Mouse (Mus musculus): ENCODE results near the gene Fancd2os.

The Fancd2os gene

GRCm38 (mm10) chr6:113600543-113601139 lies at the start of gene Fancd2os:
Fancd2os (minus strand) TSS chr6:113600715.
- CTCF ChIA-PET: interaction anchor here (0.6 to 1.2 kb wide), 5 partner anchors 25 to 798 kb away, joined by 3 to 6 read pairs (median 4); no protein-coding TSS in a partner anchor
- POLR2A ChIA-PET: interaction anchor here in 3 of 4 experiments (0.5 to 1.5 kb wide), 22 partner anchors 9 to 540 kb away, joined by 3 to 5 read pairs (median 3); partner anchors contain the start of genes Irak2 (in 1 of the 3), Jagn1 (in 1 of the 3), Sec13 (in 1 of the 3) and Tatdn2 (in 1 of the 3)

GRCm38 (mm10) chr6:113650197-113650640 lies 49.7 kb upstream of the Fancd2os start:
- ChIA-PET POLR2A (interaction anchor here in 1 of 4 experiments (0.6 kb wide), 1 partner anchor 209 kb away, joined by 4 read pairs; no protein-coding TSS in a partner anchor), CTCF (interaction anchor here in 1 of 4 experiments (0.6 to 2.3 kb wide), 2 partner anchors 11 to 12 kb away, joined by 3 to 8 read pairs; partner anchors contain the start of gene Irak2)

GRCm38 (mm10) chr6:113649346-113650196 lies 49.1 kb upstream of the Fancd2os start:
- ChIA-PET CTCF (interaction anchor here in 1 of 4 experiments (0.6 to 1.7 kb wide), 2 partner anchors 11 kb away, joined by 3 to 5 read pairs; partner anchors contain the start of gene Irak2), POLR2A (interaction anchor here in 2 of 4 experiments (1.1 to 1.6 kb wide), 2 partner anchors 11 kb away, joined by 4 to 5 read pairs; partner anchors contain the start of gene Irak2 (in 2 of the 2))

GRCm38 (mm10) chr6:113644808-113645207 lies 44.3 kb upstream of the Fancd2os start:
- CTCF ChIA-PET: interaction anchor here in 2 of 4 experiments (0.6 to 1.1 kb wide), 4 partner anchors 10 to 16 kb away, joined by 3 to 6 read pairs (median 4); no protein-coding TSS in a partner anchor

GRCm38 (mm10) chr6:113643967-113644366 lies 43.5 kb upstream of the Fancd2os start:
- ChIA-PET POLR2A (interaction anchor here (0.5 to 2.8 kb wide), 16 partner anchors 9 to 386 kb away, joined by 3 to 16 read pairs (median 7); partner anchors contain the start of gene Sec13 (in 1 of the 4)), CTCF (interaction anchor here in 1 of 4 experiments (0.8 to 1.1 kb wide), 2 partner anchors 9 to 17 kb away, joined by 3 to 4 read pairs; no protein-coding TSS in a partner anchor)

More at GRCm38 (mm10) chr6:113644808-113645207, 44.3 kb upstream of the Fancd2os start:
- POLR2A ChIA-PET: interaction anchor here in 3 of 4 experiments (0.7 to 2.8 kb wide), 16 partner anchors 10 to 54 kb away, joined by 3 to 16 read pairs (median 6); partner anchors contain the start of gene Tatdn2 (in 1 of the 3)

GRCm38 (mm10) chr6:113643021-113643420 lies 42.5 kb upstream of the Fancd2os start:
- POLR2A ChIA-PET: interaction anchor here (0.6 to 2.7 kb wide), 12 partner anchors 9 to 137 kb away, joined by 3 to 16 read pairs (median 3); partner anchors contain the start of genes Sec13 (in 1 of the 4) and Tatdn2 (in 1 of the 4)
- CTCF ChIA-PET: interaction anchor here in 1 of 4 experiments (0.7 to 1.1 kb wide), 2 partner anchors 8 to 1270 kb away, joined by 3 to 4 read pairs; no protein-coding TSS in a partner anchor

GRCm38 (mm10) chr6:113642605-113643004 lies 42.1 kb upstream of the Fancd2os start:
- ChIA-PET POLR2A (interaction anchor here in 3 of 4 experiments (0.6 to 2.7 kb wide), 7 partner anchors 8 to 54 kb away, joined by 3 to 16 read pairs (median 6); partner anchors contain the start of gene Tatdn2 (in 1 of the 3)), CTCF (interaction anchor here in 1 of 4 experiments (0.7 kb wide), 1 partner anchor 1270 kb away, joined by 3 read pairs; no protein-coding TSS in a partner anchor)

- CTCF ChIA-PET: interaction anchor here (0.6 to 2.3 kb wide), 30 partner anchors 8 to 603 kb away, joined by 3 to 16 read pairs (median 5); partner anchors contain the start of gene Brk1 (in 1 of the 4)
These were observed 38.7 kb upstream of the Fancd2os start for GRCm38 (mm10) chr6:113639201-113639600.

GRCm38 (mm10) chr6:113638302-113639040 lies 38.0 kb upstream of the Fancd2os start, which contains the start of gene Irak2:
Irak2 (plus strand) TSS chr6:113638467.
- CTCF ChIA-PET: interaction anchor here (0.5 to 2.3 kb wide), 77 partner anchors 8 to 1057 kb away, joined by 3 to 16 read pairs (median 4); partner anchors contain the start of genes Tatdn2 (in 3 of the 4), Brk1 (in 2 of the 4), Ghrl (in 2 of the 4) and Sec13 (in 1 of the 4)
- POLR2A ChIA-PET: interaction anchor here (0.6 to 3.1 kb wide), 49 partner anchors 9 to 1206 kb away, joined by 3 to 16 read pairs (median 4); partner anchors contain the start of genes Tatdn2 (in 3 of the 4), Brk1 (in 1 of the 4), Fancd2os (in 1 of the 4) and Sec13 (in 1 of the 4)

More at GRCm38 (mm10) chr6:113639201-113639600, 38.7 kb upstream of the Fancd2os start:
- POLR2A ChIA-PET: interaction anchor here in 3 of 4 experiments (0.6 to 3.1 kb wide), 28 partner anchors 8 to 1206 kb away, joined by 3 to 16 read pairs (median 4); partner anchors contain the start of genes Fancd2os (in 1 of the 3), Tatdn2 (in 1 of the 3) and Vhl (in 1 of the 3)

- POLR2A ChIA-PET: interaction anchor here in 2 of 4 experiments (0.6 to 1.8 kb wide), 3 partner anchors 11 to 14 kb away, joined by 4 to 5 read pairs (median 5); no protein-coding TSS in a partner anchor
- CTCF ChIA-PET: interaction anchor here in 1 of 4 experiments (1.2 kb wide), 1 partner anchor 19 kb away, joined by 3 read pairs; no protein-coding TSS in a partner anchor
These were observed 32.3 kb upstream of the Fancd2os start for GRCm38 (mm10) chr6:113632863-113633262.

GRCm38 (mm10) chr6:113630322-113630721 lies 29.8 kb upstream of the Fancd2os start:
- ChIA-PET CTCF (interaction anchor here in 1 of 4 experiments (1.2 kb wide), 1 partner anchor 8 kb away, joined by 6 read pairs; the partner anchor contains the start of gene Irak2), POLR2A (interaction anchor here in 3 of 4 experiments (0.9 to 1.6 kb wide), 9 partner anchors 9 to 68 kb away, joined by 3 to 4 read pairs (median 3); partner anchors contain the start of gene Tatdn2 (in 2 of the 3))

GRCm38 (mm10) chr6:113624989-113625770 lies 24.7 kb upstream of the Fancd2os start:
- POLR2A ChIA-PET: interaction anchor here in 3 of 4 experiments (0.7 to 3.5 kb wide), 18 partner anchors 9 to 549 kb away, joined by 3 to 15 read pairs (median 3); partner anchors contain the start of genes Irak2 (in 1 of the 3) and Tatdn2 (in 1 of the 3)
- CTCF ChIA-PET: interaction anchor here in 2 of 4 experiments (0.6 to 0.9 kb wide), 3 partner anchors 13 to 184 kb away, joined by 3 to 5 read pairs (median 3); partner anchors contain the start of gene Irak2 (in 1 of the 2)

GRCm38 (mm10) chr6:113623941-113624751 lies 23.6 kb upstream of the Fancd2os start, which contains the start of gene Vhl:
Vhl (plus strand) TSS chr6:113623959.
- ChIA-PET POLR2A (interaction anchor here in 3 of 4 experiments (0.7 to 3.5 kb wide), 18 partner anchors 10 to 548 kb away, joined by 3 to 15 read pairs (median 4); partner anchors contain the start of genes Irak2 (in 1 of the 3), Sec13 (in 1 of the 3) and Tatdn2 (in 1 of the 3)), CTCF (interaction anchor here in 2 of 4 experiments (0.6 to 0.9 kb wide), 3 partner anchors 14 to 183 kb away, joined by 3 to 5 read pairs (median 4); partner anchors contain the start of gene Irak2 (in 1 of the 2))

- CTCF ChIA-PET: interaction anchor here in 2 of 4 experiments (0.6 to 0.7 kb wide), 2 partner anchors 15 to 1099 kb away, joined by 6 read pairs; partner anchors contain the start of gene Irak2 (in 1 of the 2)
- POLR2A ChIA-PET: interaction anchor here (0.7 to 3.5 kb wide), 11 partner anchors 10 to 151 kb away, joined by 3 to 15 read pairs (median 4); partner anchors contain the start of genes Irak2 (in 1 of the 4) and Sec13 (in 1 of the 4)
These were observed 22.9 kb upstream of the Fancd2os start for GRCm38 (mm10) chr6:113623386-113623785.

Measured in embryonic stem cell, embryonic (primary cell).